Mouse (Mus musculus): ENCODE measurements around the gene Zfp800. TPM values are rescaled to one million over a fixed set of nuclear protein-coding genes. Genes with fewer than 3 reads are reported as not detected.

Zfp800 gene
- polyA plus RNA-seq, 1 experiment from 2014 or later, result 20.2 TPM

DNA sequence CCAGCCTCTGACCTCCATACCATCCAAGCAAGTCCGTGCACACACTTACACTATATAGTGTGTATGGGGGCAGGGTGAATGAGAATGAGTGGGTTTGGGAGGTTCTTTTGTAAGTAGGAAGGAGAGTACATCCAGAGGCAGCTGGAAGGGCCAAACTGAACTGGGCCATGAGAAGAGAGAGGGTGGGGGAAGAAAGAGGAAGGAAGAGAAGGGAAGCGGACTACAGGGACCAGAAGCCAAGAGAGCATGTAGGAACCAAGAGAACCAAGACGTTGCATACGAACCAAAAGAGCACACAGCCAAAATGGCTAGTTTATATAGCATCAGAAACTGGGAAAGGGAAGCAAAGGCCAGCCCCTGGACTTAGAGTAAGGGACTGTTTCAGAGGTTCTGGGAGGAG, 56.6 kb downstream of the Zfp800 start:
- in situ Hi-C loops (cut with MboI; ENCODE audit: low pct_unique_long_range_greater_than_20kb), result no loop called here
- CTCF ChIA-PET, result no interaction called here
- H3K27me3 ChIP-seq, result peaks cover 40% of the 10 kb centered on the region

DNA sequence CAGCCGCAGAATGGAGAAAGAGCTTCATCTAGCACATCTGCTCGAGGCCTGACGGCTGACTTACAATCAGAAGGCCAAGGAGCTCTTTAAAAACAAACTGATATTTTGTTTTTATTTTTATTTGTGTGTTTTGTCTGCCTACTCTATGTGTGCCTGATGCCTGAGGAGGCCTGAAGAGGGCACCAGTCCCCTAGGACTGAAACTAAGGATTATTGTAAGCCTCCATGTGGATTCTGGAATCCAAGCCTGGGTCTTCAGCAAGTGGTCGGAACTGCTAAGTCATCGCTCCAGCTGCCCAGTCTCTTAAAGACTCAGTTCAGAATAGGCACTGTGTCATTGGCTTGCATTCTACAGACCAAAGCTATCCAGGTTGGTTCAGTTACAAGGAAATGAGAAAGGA, 58.4 kb downstream of the Zfp800 start:
- no peak for ATAC-seq

More for the DNA sequence above, 56.6 kb downstream of the Zfp800 start:
- POLR2A ChIA-PET, result no interaction called here
- DNase-seq (ENCODE audit: low read depth, low spot score) (no peak), ATAC-seq (no peak)
- TF ChIP-seq CTCF (IDR thresholded peaks at IDR 0.05), result no peak

DNA sequence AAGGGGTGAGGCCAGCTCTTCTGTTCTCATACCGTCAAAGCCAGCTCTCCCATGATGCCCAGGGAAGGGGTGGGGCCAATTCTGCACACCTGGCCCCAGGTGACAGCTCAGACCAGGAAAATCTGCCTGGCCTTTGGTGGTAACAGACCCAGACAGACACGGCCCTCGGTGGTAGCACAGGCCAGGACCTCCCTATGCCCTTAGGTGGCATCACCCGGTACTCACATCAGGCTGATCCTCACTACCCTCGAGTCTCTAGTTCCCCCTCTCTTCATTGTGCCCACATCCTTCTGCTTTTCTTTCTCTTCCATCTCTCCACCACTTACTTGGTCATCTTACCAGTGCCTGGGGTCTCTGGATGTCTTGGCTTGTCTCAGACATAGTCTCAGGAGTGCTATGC, 64.1 kb downstream of the Zfp800 start:
- POLR2A ChIA-PET, result no interaction called here
- ATAC-seq, result no peak
- in situ Hi-C loops (cut with MboI; ENCODE audit: low pct_unique_long_range_greater_than_20kb), result no loop called here
- H3K27me3 ChIP-seq, result peaks cover 27% of the 10 kb centered on the region
- no peak for DNase-seq (ENCODE audit: low read depth, low spot score)
- CTCF ChIA-PET, result no interaction called here
- TF ChIP-seq CTCF (IDR thresholded peaks at IDR 0.05), result no peak

More for the DNA sequence above, 58.4 kb downstream of the Zfp800 start:
- CTCF ChIA-PET, result no interaction called here
- no peak for TF ChIP-seq CTCF (IDR thresholded peaks at IDR 0.05)
- no peak for DNase-seq (ENCODE audit: low read depth, low spot score)
- in situ Hi-C loops (cut with MboI; ENCODE audit: low pct_unique_long_range_greater_than_20kb), result no loop called here
- POLR2A ChIA-PET, result no interaction called here
- peaks cover 36% of the 10 kb centered on the region for H3K27me3 ChIP-seq

GRCm38 (mm10) chr6:28332546-28332945, 65.3 kb downstream of the Zfp800 start:
- no peak for TF ChIP-seq CTCF (IDR thresholded peaks at IDR 0.05)
- POLR2A ChIA-PET, result no interaction called here

DNA sequence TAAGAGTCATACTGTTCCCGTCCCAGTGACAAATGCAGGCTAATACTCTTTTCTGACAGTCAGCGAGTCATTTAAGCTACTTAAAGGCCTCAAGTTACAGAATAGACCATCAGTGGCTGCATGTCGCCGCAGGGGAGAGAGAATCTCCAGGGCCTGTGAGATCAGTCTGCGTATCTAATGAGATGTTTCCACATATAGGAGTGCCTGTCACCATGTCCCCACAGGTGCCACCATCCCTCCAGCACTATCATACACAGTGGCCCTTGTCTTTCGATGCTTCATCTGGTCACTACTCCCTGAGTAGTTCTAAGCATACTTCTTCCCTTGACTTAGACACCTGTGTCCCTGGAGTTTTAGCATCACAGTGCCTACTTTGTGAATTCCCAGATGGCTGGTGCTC, 68.0 kb downstream of the Zfp800 start:
- no peak for TF ChIP-seq CTCF (IDR thresholded peaks at IDR 0.05)
- H3K27me3 ChIP-seq, result peaks cover 23% of the 10 kb centered on the region
- ATAC-seq (no peak), DNase-seq (ENCODE audit: low read depth, low spot score) (no peak)
- CTCF ChIA-PET, result no interaction called here
- in situ Hi-C loops (cut with MboI; ENCODE audit: low pct_unique_long_range_greater_than_20kb), result no loop called here
- POLR2A ChIA-PET, result no interaction called here

More at GRCm38 (mm10) chr6:28332546-28332945, 65.3 kb downstream of the Zfp800 start:
- no peak for DNase-seq (ENCODE audit: low read depth, low spot score)
- peaks cover 22% of the 10 kb centered on the region for H3K27me3 ChIP-seq
- in situ Hi-C loops (cut with MboI; ENCODE audit: low pct_unique_long_range_greater_than_20kb), result no loop called here
- ATAC-seq, result no peak
- CTCF ChIA-PET, result no interaction called here

- no peak for DNase-seq (ENCODE audit: low read depth, low spot score)
- ChIA-PET CTCF (no interaction called here), POLR2A (interaction anchor here (0.5 kb wide), 1 partner anchor 111 kb away, joined by 3 read pairs; no protein-coding TSS in a partner anchor)
- in situ Hi-C loops (cut with MboI; ENCODE audit: low pct_unique_long_range_greater_than_20kb), result no loop called here
- no peak for TF ChIP-seq CTCF (IDR thresholded peaks at IDR 0.05)
- no peak for ATAC-seq
- peaks cover 19% of the 10 kb centered on the region for H3K27me3 ChIP-seq
These were observed 68.7 kb downstream of the Zfp800 start for GRCm38 (mm10) chr6:28329002-28329596.

DNA sequence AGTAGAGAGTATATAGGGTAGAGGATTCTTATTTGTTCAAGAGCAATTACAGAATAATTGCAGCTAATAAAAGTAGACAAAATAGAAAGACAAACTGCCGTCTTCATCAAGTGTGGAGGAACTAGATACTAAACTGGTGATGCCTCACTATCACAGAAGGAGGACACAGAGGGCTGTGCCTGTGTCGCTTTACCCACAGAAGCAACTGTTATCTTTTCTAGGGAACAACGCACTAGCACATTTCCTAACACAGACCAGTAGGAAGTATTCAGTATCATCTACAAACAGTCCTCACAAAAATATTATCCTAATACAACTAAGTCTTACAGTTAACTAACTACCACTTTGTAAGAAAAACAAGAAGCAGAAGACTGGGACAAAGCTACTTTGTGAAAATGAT, 71.1 kb downstream of the Zfp800 start:
- H3K27me3 ChIP-seq, result peaks cover 19% of the 10 kb centered on the region
- ChIA-PET POLR2A (no interaction called here), CTCF (no interaction called here)
- no peak for DNase-seq (ENCODE audit: low read depth, low spot score)
- in situ Hi-C loops (cut with MboI; ENCODE audit: low pct_unique_long_range_greater_than_20kb), result no loop called here
- ATAC-seq, result no peak
- no peak for TF ChIP-seq CTCF (IDR thresholded peaks at IDR 0.05)

GRCm38 (mm10) chr6:28322399-28322798, 75.4 kb downstream of the Zfp800 start:
- ChIA-PET CTCF (interaction anchor here (1.8 kb wide), 1 partner anchor 10 kb away, joined by 5 read pairs; no protein-coding TSS in a partner anchor), POLR2A (no interaction called here)
- no peak for DNase-seq (ENCODE audit: low read depth, low spot score)
- TF ChIP-seq CTCF (IDR thresholded peaks at IDR 0.05), result no peak
- H3K27me3 ChIP-seq, result peaks cover 26% of the 10 kb centered on the region
- in situ Hi-C loops (cut with MboI; ENCODE audit: low pct_unique_long_range_greater_than_20kb), result no loop called here
- ATAC-seq, result no peak

DNA sequence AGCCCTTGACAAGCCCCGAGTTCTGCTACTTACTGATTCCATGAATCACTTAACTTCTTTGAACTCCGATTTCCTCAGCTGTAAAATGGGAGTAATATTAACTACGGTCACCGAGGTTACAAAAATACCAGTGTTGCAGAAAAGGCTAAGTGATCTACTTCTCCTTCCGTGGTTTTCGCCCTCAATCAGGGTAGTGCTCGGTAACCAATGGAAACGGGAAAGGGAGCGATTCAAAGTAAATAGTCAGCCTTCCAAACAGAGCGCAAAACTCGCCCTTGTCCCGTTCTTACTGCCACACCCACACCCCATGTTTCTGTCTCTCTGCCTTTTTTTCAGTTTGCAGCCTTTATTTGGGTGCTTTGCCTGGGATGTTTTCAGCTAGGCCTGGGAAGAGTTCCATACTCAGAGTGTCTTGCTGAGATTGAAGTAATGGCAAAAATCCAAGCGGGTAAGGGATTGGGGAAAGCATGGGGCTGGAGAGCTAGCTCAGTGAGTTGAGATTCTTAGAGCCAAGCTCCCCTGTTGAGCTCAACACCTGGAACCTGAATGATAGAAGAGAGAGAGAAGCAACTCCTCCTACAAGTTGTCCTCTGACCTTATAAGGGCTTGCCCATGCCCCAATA, 78.0 kb downstream of the Zfp800 start:
- in situ Hi-C loops (cut with MboI; ENCODE audit: low pct_unique_long_range_greater_than_20kb), result no loop called here
- ChIA-PET POLR2A (no interaction called here), CTCF (interaction anchor here (0.6 kb wide), 1 partner anchor 57 kb away, joined by 3 read pairs; no protein-coding TSS in a partner anchor)
- no peak for DNase-seq (ENCODE audit: low read depth, low spot score)
- TF ChIP-seq CTCF (IDR thresholded peaks at IDR 0.05), result no peak
- H3K27me3 ChIP-seq, result peaks cover 15% of the 10 kb centered on the region
- no peak for ATAC-seq

DNA sequence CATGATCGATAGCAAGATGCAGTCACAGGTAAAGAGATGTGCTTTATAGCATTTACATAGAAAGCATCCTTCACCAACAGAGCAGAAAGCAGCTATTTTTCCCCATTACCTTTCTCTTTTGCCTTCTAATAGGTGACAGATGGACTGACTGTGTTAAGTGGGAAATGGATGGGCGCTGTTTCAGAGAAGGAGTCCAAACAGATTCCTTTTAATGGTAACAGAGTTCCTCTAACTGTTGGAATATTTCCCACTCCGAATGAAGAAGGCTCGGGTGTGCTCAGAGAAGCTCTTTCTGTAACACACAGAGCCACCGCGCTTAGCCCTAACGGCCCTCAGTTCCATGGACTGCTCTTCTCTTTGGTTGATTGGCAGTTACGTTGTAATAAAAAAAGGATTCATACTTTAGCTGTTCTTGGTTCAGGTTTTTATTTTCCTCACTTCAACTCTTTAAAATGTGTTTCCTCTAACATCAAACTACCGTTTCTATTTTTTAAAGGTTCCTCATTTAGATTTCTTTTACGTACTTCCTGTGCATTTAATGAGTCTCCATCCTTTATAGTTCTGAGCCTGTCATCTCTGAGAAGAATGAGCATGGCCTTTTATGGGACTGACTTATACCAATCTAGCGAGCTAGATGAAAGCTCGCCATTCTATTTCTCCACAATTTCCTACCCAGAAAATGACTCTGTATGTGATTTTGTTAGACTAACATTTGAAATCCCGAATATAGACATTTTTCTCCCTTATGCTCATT, 78.8 kb downstream of the Zfp800 start:
- DNase-seq (ENCODE audit: low read depth, low spot score) (no peak), ATAC-seq (no peak)
- POLR2A ChIA-PET, result no interaction called here
- CTCF ChIA-PET, result interaction anchor here (0.9 kb wide), 1 partner anchor 12 kb away, joined by 3 read pairs; no protein-coding TSS in a partner anchor
- TF ChIP-seq CTCF (IDR thresholded peaks at IDR 0.05), result no peak
- H3K27me3 ChIP-seq, result peaks cover 15% of the 10 kb centered on the region
- in situ Hi-C loops (cut with MboI; ENCODE audit: low pct_unique_long_range_greater_than_20kb), result no loop called here

DNA sequence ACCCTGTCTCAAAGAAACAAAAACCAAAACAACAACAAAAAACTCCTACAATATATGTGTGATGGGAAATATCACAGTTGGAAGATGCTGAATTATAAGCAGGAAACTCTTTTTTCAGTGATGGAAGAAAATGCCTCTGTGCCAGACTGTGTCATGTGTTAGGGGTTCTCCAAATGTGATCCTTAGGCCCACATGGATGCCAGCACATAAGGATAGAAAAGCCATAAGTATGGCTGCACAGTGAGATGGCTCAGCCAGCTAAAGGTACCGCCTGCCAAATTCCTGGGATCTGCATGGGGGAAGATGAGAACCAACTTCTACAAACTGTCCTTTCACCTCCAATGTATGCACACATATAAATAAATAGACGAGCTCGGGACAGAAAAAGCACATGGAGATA, 82.6 kb downstream of the Zfp800 start:
- CTCF ChIA-PET, result no interaction called here

More for the DNA sequence above, 82.6 kb downstream of the Zfp800 start:
- in situ Hi-C loops (cut with MboI; ENCODE audit: low pct_unique_long_range_greater_than_20kb), result no loop called here
- no peak for ATAC-seq
- TF ChIP-seq CTCF (IDR thresholded peaks at IDR 0.05), result no peak
- POLR2A ChIA-PET, result no interaction called here
- DNase-seq (ENCODE audit: low read depth, low spot score), result no peak
- peaks cover 21% of the 10 kb centered on the region for H3K27me3 ChIP-seq

All from Patski (cell line).